Mouse (Mus musculus): ENCODE results near the gene Fance. TPM values are rescaled to one million over a fixed set of nuclear protein-coding genes. Genes with fewer than 3 reads are reported as not detected.

Fance gene
- total RNA-seq, 2 experiments from 2014 or later, result 21.5 to 26.1 TPM

- no peak overlapping the region for H3K4me3 ChIP-seq
- intact Hi-C loops (cut with DNase I), result no loop called here
- no peak for TF ChIP-seq CTCF (IDR thresholded peaks at IDR 0.05)
- no peak for DNase-seq (ENCODE audit: extremely low spot score in 1 of 2, low spot score in 2 of 2)
- no peak overlapping the region for H3K27ac ChIP-seq
Measured at GRCm38 (mm10) chr17:28280423-28280800, 32.9 kb upstream of the Fance start.

- Histone ChIP-seq H3K4me3 (no peak overlapping the region), H3K27ac (no peak overlapping the region)
- no peak for TF ChIP-seq CTCF (IDR thresholded peaks at IDR 0.05)
- intact Hi-C loops (cut with DNase I), result no loop called here
- no peak for DNase-seq (ENCODE audit: extremely low spot score in 1 of 2, low spot score in 2 of 2)
Measured at GRCm38 (mm10) chr17:28280831-28281377, 32.4 kb upstream of the Fance start.

DNA sequence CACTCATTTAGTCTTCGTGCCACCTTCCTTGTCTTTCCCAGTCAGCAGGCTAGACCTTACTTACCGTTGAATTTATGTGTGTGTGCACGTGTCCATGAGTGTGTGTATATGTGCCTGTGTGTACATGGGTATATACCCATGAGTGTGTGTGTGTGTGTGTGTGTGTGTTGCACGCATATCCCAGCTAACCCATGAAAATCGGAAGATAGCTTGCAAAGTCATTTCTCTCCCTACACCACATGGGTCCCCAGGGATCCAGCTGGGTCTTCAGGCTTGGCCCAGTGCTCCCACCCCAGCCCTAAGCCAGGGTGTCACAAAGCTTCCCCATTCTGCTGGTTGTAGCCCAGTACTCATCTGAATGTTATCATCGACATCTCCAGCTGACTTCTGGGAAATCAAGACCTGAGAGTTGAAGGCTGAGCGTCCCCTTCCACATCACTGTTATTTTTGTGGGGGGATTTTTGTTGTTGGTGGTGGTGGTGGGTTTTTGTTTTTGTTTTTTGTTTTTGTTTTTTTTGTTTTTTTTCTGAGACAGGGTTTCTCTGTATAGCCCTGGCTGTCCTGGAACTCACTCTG is 31.4 kb upstream of the Fance start:
- Histone ChIP-seq H3K4me3 (no peak overlapping the region), H3K27ac (no peak overlapping the region)
- intact Hi-C loops (cut with DNase I), result no loop called here
- no peak for DNase-seq (ENCODE audit: extremely low spot score in 1 of 2, low spot score in 2 of 2)
- TF ChIP-seq CTCF (IDR thresholded peaks at IDR 0.05), result no peak

DNA sequence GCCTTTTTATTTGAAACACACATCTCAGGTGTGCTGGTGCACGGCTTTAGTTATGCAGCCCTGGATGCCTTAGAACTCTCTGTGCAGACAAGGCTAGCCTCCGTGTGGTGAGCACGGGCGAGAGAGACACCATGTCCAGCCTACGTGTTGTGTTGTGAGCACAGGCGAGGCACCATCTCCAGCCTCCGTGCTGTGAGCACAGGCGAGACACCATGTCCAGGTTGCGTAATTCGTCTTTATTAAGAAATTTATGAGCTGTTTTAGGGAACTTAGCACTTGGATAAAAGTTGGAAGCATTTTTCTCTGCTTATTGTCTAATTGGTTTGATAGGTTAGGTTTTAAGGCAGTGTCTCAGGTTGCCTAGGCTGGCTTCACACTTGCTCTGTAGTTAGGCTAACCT is 30.1 kb upstream of the Fance start:
- DNase-seq (ENCODE audit: extremely low spot score in 1 of 2, low spot score in 2 of 2), result no peak
- intact Hi-C loops (cut with DNase I), result no loop called here
- H3K4me3 ChIP-seq, result no peak overlapping the region
- TF ChIP-seq CTCF (IDR thresholded peaks at IDR 0.05), result no peak
- H3K27ac ChIP-seq, result no peak overlapping the region

- no peak overlapping the region for H3K27ac ChIP-seq
Measured at GRCm38 (mm10) chr17:28286133-28286532, 27.2 kb upstream of the Fance start.

GRCm38 (mm10) chr17:28286964-28287363 is 26.4 kb upstream of the Fance start:
- intact Hi-C loops (cut with DNase I), result no loop called here

More at GRCm38 (mm10) chr17:28286133-28286532, 27.2 kb upstream of the Fance start:
- H3K4me3 ChIP-seq, result no peak overlapping the region
- no peak for DNase-seq (ENCODE audit: extremely low spot score in 1 of 2, low spot score in 2 of 2)
- no peak for TF ChIP-seq CTCF (IDR thresholded peaks at IDR 0.05)
- intact Hi-C loops (cut with DNase I), result no loop called here

DNA sequence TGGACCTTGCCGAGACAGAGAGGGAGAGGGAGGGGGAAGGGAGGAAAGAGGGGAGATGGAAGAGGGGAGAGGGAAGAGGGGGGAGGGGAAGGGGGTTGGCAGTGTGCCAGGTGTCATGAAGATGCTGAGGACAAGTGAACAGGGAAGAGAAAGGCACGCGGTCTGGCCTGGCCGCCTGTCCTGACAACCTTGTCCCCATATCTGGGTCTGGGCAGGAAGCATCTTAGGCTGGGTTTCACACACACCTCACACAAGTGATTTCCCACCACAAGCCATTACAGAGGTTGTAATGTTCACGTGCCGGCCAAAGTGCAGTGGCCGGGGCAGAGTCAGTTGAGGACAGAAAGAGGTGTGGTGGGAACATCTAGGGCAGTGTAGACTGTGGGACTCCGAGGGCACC is 25.7 kb upstream of the Fance start:
- H3K27ac ChIP-seq, result no peak overlapping the region
- no peak overlapping the region for H3K4me3 ChIP-seq
- TF ChIP-seq CTCF (IDR thresholded peaks at IDR 0.05), result no peak
- no peak for DNase-seq (ENCODE audit: extremely low spot score in 1 of 2, low spot score in 2 of 2)
- intact Hi-C loops (cut with DNase I), result no loop called here

More at GRCm38 (mm10) chr17:28286964-28287363, 26.4 kb upstream of the Fance start:
- Histone ChIP-seq H3K4me3 (no peak overlapping the region), H3K27ac (no peak overlapping the region)
- no peak for DNase-seq (ENCODE audit: extremely low spot score in 1 of 2, low spot score in 2 of 2)
- no peak for TF ChIP-seq CTCF (IDR thresholded peaks at IDR 0.05)

- intact Hi-C loops (cut with DNase I), result no loop called here
- no peak for DNase-seq (ENCODE audit: extremely low spot score in 1 of 2, low spot score in 2 of 2)
- peak; percentile 31 for TF ChIP-seq CTCF (IDR thresholded peaks at IDR 0.05)
Measured at GRCm38 (mm10) chr17:28287980-28288379, 25.3 kb upstream of the Fance start.

GRCm38 (mm10) chr17:28290262-28290661 is 23.1 kb upstream of the Fance start:
- Histone ChIP-seq H3K4me3 (no peak overlapping the region), H3K27ac (no peak overlapping the region)
- peak in 1 of 2 experiments; percentile 33 for DNase-seq (ENCODE audit: extremely low spot score in 1 of 2, low spot score in 2 of 2)
- intact Hi-C loops (cut with DNase I), result no loop called here
- no peak for TF ChIP-seq CTCF (IDR thresholded peaks at IDR 0.05)

More at GRCm38 (mm10) chr17:28287980-28288379, 25.3 kb upstream of the Fance start:
- H3K27ac ChIP-seq, result no peak overlapping the region
- no peak overlapping the region for H3K4me3 ChIP-seq

GRCm38 (mm10) chr17:28290671-28291070 is 22.6 kb upstream of the Fance start:
- Histone ChIP-seq H3K27ac (no peak overlapping the region), H3K4me3 (no peak overlapping the region)
- intact Hi-C loops (cut with DNase I), result no loop called here
- no peak for TF ChIP-seq CTCF (IDR thresholded peaks at IDR 0.05)
- no peak for DNase-seq (ENCODE audit: extremely low spot score in 1 of 2, low spot score in 2 of 2)

GRCm38 (mm10) chr17:28291346-28291745 is 22.0 kb upstream of the Fance start:
- intact Hi-C loops (cut with DNase I), result no loop called here
- Histone ChIP-seq H3K27ac (no peak overlapping the region), H3K4me3 (no peak overlapping the region)
- no peak for DNase-seq (ENCODE audit: extremely low spot score in 1 of 2, low spot score in 2 of 2)
- TF ChIP-seq CTCF (IDR thresholded peaks at IDR 0.05), result no peak

GRCm38 (mm10) chr17:28293716-28294115 is 19.6 kb upstream of the Fance start:
- intact Hi-C loops (cut with DNase I), result no loop called here
- Histone ChIP-seq H3K4me3 (no peak overlapping the region), H3K27ac (peak overlapping the region; percentile 53; the same call in 1 of the 2 replicates)
- no peak for DNase-seq (ENCODE audit: extremely low spot score in 1 of 2, low spot score in 2 of 2)
- no peak for TF ChIP-seq CTCF (IDR thresholded peaks at IDR 0.05)
